Mouse (Mus musculus) brain, embryonic 18.5 days (tissue): Measurements from ENCODE around the gene Glp2r.

ENCODE experiments used
- DNase-seq: peaks from one replicate; pipeline ENCODE4 v3.0.0-alpha.2; 2012; ENCODE audit warnings: low read depth, low spot score

Gene Glp2r

GRCm38 (mm10) chr11:67771053-67771452 lies at the start of gene Glp2r:
Glp2r (minus strand) TSS chr11:67771153.
- no peak for DNase-seq

DNA sequence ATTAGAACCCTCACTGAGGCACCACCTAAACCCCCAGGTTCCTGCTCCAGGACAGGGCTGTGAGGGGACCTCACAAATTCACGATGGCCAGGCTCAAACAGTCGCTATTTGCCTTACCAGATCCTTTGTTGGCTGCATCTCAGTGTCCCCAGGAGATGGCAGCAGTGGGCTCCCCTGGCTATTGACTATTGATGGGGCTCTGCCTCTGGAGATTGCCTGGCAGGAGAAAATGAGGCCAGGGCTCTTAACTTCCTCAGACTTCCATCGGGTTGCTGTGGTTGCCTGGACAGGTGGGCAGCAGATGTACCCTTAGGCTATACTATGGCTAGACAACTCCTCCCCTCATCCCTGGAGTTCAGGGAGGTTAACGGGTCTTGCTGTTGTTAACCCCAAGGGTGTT lies 49.3 kb upstream of the Glp2r start:
- no peak for DNase-seq

- peak; percentile 36 for DNase-seq
Observed at GRCm38 (mm10) chr11:67819604-67820003, 48.7 kb upstream of the Glp2r start.

DNA sequence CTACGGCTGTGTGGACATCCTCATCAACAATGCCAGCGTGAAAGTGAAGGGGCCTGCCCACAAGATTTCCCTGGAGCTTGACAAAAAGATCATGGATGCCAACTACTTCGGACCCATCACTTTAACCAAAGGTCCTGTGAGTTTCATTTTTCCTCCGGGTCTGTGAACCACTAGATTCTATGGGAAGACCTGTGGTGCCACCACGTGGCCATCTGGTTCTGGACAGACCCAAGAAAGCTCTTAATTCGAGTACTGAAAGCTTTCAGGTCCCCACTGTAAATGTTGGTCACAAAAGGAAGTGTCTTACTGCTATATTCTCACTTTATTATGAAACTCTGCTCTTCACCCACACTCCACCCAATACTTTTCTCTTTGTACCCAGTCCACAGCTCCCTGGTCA lies 40.6 kb upstream of the Glp2r start:
- DNase-seq: no peak

- no peak for DNase-seq
Observed at GRCm38 (mm10) chr11:67808051-67808450, 37.1 kb upstream of the Glp2r start.

DNA sequence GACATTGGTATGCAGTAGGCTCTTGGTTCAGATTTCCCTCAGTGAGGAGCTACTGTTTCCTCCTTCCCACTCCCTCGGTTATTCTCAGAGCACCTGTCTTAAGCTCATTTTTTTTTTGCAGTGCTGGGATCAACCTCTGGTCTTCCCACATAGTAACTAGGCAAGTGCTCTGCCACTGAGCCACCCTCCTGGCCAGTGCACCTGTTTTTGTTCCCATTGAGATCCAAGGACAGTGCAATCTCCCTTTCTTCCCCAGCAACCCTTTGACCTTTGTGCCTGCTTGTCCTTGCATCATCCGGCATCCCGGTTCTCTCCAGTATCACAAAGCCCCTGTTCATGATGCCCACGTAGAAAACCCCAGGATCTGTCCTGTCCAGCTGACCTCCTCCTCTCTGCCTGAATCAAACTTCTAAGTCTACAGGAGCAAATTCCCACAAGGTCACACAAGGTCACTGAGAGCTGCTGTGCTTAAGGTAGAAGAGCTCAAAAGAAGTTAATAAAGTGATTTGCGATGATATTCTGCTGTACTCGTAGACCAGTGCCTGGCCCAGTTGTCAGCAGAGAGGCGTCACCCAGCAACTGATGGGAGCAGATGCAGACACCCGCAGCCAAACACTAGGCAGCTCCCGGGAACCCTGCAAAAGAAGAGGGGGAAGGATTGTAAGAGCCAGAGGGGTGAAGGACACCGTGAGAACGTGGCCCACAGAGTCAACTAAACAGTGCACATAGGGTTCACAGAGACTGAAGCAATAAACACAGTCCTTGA lies 36.1 kb upstream of the Glp2r start:
- no peak for DNase-seq

DNA sequence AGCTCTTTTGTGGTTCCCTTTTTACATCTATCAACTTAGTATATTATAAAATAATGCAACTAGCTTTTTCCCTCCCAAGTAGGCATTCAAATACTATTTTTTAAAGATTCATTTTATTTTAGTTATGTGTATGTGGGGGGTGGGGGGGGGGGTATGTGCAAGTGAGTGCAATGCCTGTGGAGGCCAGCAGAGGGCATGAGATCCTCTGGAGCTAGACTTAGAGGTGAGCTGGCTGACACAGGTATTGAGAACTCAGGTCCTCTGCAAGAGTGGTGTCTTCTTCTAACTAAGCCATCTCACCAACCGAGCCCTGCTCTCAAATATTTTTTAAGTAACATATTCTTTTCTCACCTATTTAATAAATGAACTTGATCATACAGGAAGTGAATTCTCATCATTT lies 34.6 kb upstream of the Glp2r start:
- DNase-seq: no peak

- no peak for DNase-seq
Observed at GRCm38 (mm10) chr11:67801169-67801568, 30.2 kb upstream of the Glp2r start.

DNA sequence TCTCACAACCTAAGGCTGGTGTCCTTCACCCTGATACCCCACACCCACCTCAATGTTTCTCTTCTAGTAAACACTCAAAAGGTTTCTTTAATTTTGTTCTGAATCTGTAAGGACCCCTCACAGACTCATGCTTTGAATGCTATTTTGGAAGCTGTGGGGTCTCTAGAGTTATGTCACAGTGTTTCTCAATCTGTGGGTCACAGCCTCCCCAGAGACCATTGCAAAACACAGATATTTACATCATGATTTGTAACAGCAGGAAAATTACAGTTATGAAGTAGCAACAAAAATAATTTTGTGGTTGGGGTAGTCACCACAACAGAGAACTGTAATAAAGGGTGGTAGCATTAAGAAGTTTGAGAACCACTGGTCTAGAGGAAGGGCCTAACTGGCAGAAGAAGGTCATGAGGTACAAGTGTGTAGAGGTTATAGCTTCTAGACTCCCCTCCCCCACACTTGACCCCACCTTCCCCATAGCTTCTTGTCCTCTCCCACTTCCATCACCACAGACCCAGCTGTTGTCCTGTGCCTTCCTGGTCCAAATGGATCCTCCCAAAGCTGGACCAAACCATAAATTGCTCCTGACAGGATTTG lies 29.3 kb upstream of the Glp2r start:
- DNase-seq: no peak

DNA sequence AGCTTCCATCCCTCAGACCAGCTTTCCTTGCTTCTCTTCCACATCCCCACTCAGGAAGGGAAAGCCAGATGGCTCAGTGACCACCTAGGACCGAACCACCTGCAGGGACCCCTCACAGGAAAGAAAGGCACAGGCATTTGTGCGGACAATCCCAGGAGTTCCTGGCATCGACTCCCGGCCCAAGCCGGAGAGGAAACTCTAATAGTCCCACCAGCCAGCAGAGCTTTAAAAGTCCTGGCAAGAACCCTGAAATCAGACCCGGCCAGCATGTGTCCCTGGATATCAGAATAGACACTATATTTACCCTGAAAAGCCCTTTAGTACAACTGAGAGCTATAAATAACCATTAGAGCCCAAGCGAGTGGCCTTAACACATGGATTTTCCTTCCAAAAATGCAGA lies 27.0 kb upstream of the Glp2r start, which contains the start of gene Dhrs7c:
Dhrs7c (plus strand) TSS at position 257 of the 400 bp plus-strand sequence.
- no peak for DNase-seq

- DNase-seq: no peak
Observed at GRCm38 (mm10) chr11:67790182-67790581, 19.2 kb upstream of the Glp2r start.

GRCm38 (mm10) chr11:67774379-67774778 lies 3.4 kb upstream of the Glp2r start, which contains the start of gene Gsg1l2:
Gsg1l2 (plus strand) TSS chr11:67774608.
- DNase-seq: no peak

- peak; percentile 55 for DNase-seq
Observed at GRCm38 (mm10) chr11:67772577-67772976, 1.6 kb upstream of the Glp2r start.

- DNase-seq: no peak
Observed at GRCm38 (mm10) chr11:67771691-67772090, 738 bp upstream of the Glp2r start.

DNA sequence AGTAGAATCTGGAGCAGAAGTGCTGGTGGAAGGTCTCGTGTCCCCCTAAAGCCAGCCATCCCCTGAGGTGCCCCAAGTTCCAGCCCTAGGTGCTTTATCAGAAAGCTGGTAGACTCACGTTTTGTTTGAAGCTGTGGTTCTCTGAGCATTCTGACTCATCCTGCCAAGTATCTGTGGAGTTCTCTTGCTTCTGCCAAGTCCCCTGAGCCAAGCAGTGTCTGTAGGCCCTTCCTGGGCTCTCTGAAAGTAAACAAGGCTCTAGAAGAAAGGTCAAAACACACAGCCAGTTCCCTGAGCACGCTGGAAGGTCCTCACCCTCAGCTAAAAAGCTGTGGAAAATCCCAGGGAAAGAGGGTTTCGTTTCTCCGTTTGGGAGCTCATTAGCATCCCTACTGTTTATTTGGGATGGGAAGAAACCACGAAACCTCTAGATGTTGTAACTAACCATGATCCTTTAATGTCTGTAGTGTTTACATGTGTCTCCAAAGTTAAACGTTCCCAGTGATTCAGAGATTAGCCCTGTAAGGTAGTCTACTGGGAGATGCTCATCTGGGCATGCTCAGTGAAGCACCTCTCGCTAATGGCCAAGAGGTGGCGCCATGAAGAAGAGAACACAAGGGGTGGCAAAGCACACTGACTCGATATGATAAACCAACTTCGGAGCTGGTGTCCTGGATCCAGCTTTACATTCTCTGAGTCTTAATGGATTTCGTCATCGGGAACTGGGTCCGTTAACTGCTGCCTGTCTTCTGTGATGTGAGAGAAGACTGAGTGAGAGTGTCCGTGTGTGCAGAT lies 13.4 kb downstream of the Glp2r start:
- DNase-seq: no peak

DNA sequence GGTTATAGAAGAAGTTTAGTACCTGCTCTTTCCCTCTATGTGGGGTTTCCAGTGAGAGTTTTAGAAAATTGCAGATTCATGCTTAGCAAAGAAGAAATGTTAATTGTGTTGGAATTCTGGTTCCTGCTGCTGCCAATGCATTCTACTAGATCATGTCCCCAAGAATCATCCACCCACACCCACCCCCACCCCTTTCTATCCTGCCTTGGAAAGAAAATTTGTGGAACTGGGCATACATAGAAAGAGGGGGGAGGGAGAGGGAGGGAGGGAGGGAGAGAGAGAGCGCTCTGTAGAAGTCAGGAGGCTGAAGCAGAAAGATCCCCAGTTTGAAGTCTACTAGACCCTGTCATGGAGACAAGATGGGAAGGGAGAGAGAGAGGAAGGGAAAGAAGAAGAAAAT lies 14.7 kb downstream of the Glp2r start:
- no peak for DNase-seq

- DNase-seq: no peak
Observed at GRCm38 (mm10) chr11:67741569-67741968, 29.4 kb downstream of the Glp2r start.

DNA sequence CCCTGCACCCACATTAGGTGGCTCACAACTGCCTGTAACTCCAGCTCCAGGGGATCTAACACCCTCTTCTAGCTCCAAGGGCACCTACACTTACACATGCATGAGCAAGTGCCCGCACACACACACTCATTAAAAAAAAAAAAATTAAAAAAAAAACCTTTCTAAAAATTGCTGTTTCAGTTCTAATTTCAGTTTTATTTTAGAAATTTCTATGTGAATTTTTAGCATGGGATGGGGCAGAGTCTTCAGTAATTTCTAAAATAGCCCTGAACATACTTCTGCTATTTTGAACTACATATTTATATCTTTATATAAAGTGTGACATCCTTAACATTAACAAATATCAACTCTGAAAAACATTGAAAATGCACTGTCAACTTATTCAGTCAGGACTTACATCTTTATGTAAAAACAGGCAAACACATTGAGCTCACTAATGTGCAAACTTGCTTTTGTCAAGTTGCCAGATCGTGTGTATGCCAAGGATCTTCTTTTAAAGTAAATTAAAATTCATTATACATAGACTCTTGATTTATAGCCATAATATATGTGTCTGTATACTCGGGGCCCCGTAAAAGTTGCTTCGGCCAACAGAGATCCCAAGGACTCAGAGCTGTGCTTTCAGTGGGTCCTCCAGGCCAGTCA lies 32.0 kb downstream of the Glp2r start:
- DNase-seq: no peak

DNA sequence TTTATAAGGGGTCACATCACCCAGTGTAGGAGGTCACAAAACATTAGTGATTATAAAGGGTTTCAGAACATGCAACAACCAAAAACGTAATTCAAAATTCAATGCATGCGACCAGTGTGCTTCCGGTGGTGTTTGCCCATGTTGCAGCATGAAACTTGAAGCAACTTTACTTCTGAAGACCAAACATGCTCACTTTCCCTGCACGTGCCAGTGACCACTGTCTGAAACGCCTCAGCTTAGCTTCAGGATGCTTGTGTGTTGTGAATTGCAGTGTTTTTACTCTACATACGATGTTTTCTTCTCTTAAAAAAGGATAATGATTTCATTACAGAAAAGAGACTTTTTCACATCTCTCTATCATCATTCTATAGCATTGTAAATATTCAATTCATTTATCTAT lies 32.6 kb downstream of the Glp2r start:
- DNase-seq: no peak

DNA sequence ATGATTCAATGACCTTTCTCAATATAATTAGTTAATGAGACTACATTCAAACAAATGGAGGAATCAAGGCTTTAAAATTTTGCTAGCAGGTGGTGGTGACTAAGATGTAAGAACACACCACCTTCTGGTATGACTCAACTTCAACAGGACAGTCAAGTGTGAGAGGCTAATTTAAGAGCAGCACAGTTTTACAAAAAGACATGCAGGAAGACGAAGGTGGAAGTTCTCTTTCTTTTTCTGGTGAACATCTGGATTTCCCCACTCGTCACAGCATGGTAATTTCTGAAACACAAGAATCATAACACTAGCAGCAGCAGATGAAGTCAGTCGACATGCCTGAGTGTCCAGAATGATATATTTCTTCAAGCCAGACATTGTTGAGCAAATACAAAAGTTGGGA lies 36.4 kb downstream of the Glp2r start:
- no peak for DNase-seq

DNA sequence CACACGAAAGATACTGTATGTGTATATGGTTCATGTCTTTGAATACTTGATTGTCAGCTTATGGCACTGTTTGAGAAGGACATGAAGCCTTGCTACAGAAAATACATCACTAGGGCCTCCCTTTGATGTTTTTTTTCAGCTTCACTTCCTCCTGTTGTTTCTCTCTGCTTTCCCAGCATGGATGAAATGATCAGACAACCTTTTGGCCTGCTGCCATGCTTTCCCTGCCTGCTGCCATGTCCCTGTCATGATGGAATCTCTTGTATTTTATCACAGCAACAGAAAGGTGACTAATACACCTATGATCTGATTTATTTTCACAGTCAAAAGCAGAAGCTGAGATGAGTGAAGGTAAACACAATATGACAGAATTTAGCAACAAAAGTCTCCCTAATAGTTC lies 37.2 kb downstream of the Glp2r start:
- DNase-seq: no peak

DNA sequence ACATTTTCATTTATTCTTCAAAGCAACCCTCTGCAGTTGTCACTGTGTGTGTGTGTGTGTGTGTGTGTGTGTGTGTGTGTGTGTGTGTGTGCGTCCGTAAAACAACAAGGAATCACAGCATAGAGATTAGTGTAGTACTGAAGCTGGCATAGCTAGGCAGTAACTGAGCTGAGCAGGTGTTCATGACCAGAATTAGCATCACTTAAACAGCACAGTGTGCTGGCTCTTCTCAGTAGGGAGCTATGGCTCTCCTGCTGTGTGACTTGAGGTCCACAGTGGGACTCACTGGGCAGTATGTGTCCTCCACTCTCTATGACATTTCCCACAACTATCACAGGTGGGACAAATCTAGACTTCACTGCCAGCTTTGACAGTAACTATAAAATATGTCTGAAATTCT lies 39.9 kb downstream of the Glp2r start:
- no peak for DNase-seq
